In genomic region chr11:72488753-72489271, GRCm38 (mm10) we compare ENCODE assay signal across 8 mouse cellular contexts. TPM values are rescaled to one million over a fixed set of nuclear protein-coding genes. Genes with fewer than 3 reads are reported as not detected.
DNase-seq lines count a peak whose midpoint lies in the region; ATAC-seq lines count a peak whose summit lies in the region.

No protein-coding gene starts in this region.

- peak overlapping the region; percentile 63 for H3K4me3 ChIP-seq in forebrain, embryonic 14.5 days (ENCODE audit: low read depth, low read length)
- peak overlapping the region; percentile 64 for H3K4me3 ChIP-seq in intestine, embryonic 15.5 days (replicated peaks)
- H3K4me3 ChIP-seq in limb, embryonic 13.5 days, result peak overlapping the region; percentile 60
- peak overlapping the region; percentile 68 for H3K4me3 ChIP-seq in neural tube, embryonic 11.5 days (ENCODE audit: low read depth, low read length)

- WGBS in forebrain, embryonic 14.5 days, result under 1% methylated on average over 38 of the region's 38 CpGs
- WGBS in intestine, embryonic 15.5 days, result 1% methylated on average over 38 of the region's 38 CpGs
- WGBS in limb, embryonic 13.5 days, result under 1% methylated on average over 38 of the region's 38 CpGs
- WGBS in neural tube, embryonic 11.5 days, result under 1% methylated on average over 38 of the region's 38 CpGs

- H3K9ac ChIP-seq in forebrain, embryonic 14.5 days (ENCODE audit: low read length), result peak overlapping the region; percentile 86
- H3K9ac ChIP-seq in intestine, embryonic 15.5 days, result peak overlapping the region; percentile 49
- H3K9ac ChIP-seq in limb, embryonic 13.5 days, result peak overlapping the region; percentile 65
- H3K9ac ChIP-seq in neural tube, embryonic 11.5 days (ENCODE audit: low read length), result peak overlapping the region; percentile 76

- H3K27me3 ChIP-seq in forebrain, embryonic 14.5 days (replicated peaks; ENCODE audit: control insufficient read depth, insufficient read depth, low read length), result peaks cover 2% of the 10 kb centered on the region; the same call in 1 of the 2 replicates
- H3K27me3 ChIP-seq in intestine, embryonic 15.5 days (replicated peaks), result peaks cover 31% of the 10 kb centered on the region
- H3K27me3 ChIP-seq in limb, embryonic 13.5 days, result peaks cover 66% of the 10 kb centered on the region
- H3K27me3 ChIP-seq in neural tube, embryonic 11.5 days (ENCODE audit: control insufficient read depth, insufficient read depth, low read length), result peaks cover 19% of the 10 kb centered on the region

- no peaks in the 10 kb centered on the region for H3K36me3 ChIP-seq in forebrain, embryonic 14.5 days (ENCODE audit: control insufficient read depth, insufficient read depth, low read length)
- no peaks in the 10 kb centered on the region for H3K36me3 ChIP-seq in intestine, embryonic 15.5 days
- no peaks in the 10 kb centered on the region for H3K36me3 ChIP-seq in limb, embryonic 13.5 days
- no peaks in the 10 kb centered on the region for H3K36me3 ChIP-seq in neural tube, embryonic 11.5 days (ENCODE audit: control insufficient read depth, insufficient read depth, low read length)

- ATAC-seq in cerebellum, adult (ENCODE audit: insufficient number of reproducible peaks, low FRiP score, low TSS enrichment), result no peak
- peak; percentile 73 for ATAC-seq in forebrain, embryonic 14.5 days
- peak; percentile 20; the same call in 1 of the 2 replicates for ATAC-seq in intestine, embryonic 15.5 days
- ATAC-seq in limb, embryonic 13.5 days (ENCODE audit: low FRiP score, low read depth), result 0 out of 2 replicates have a peak, but pooled peaks have one; percentile 22
- ATAC-seq in neural tube, embryonic 11.5 days (ENCODE audit: insufficient read depth, low FRiP score, low TSS enrichment), result peak; percentile 71

- peak overlapping the region; percentile 82 for H3K27ac ChIP-seq in forebrain, embryonic 14.5 days (ENCODE audit: low read depth, low read length)
- peak overlapping the region; percentile 10; the same call in 1 of the 2 replicates for H3K27ac ChIP-seq in intestine, embryonic 15.5 days
- no peak overlapping the region for H3K27ac ChIP-seq in limb, embryonic 13.5 days
- peak overlapping the region; percentile 75 for H3K27ac ChIP-seq in neural tube, embryonic 11.5 days (ENCODE audit: low read depth, low read length)

- peak overlapping the region; percentile 85 for H3K4me2 ChIP-seq in forebrain, embryonic 14.5 days (ENCODE audit: low read length)
- H3K4me2 ChIP-seq in intestine, embryonic 15.5 days (replicated peaks), result peak overlapping the region; percentile 98
- H3K4me2 ChIP-seq in limb, embryonic 13.5 days (replicated peaks), result peak overlapping the region; percentile 97
- peak overlapping the region; percentile 88 for H3K4me2 ChIP-seq in neural tube, embryonic 11.5 days (ENCODE audit: low read depth)

- DNase-seq in cerebellum, adult 18-20 months, result peak; percentile 17 to 40
- DNase-seq in adrenal gland, postnatal 36 days, result peak; percentile 16 to 37
- peak; percentile 79 for DNase-seq in forebrain, embryonic 14.5 days (ENCODE audit: low spot score)
- peak; percentile 77 for DNase-seq in neural tube, embryonic 11.5 days (ENCODE audit: low spot score)
- no peak for DNase-seq in urinary bladder, postnatal 14 days (ENCODE audit: low spot score)

- no peaks in the 10 kb centered on the region for H3K9me3 ChIP-seq in forebrain, embryonic 14.5 days (replicated peaks; ENCODE audit: control insufficient read depth, low read length)
- no peaks in the 10 kb centered on the region for H3K9me3 ChIP-seq in intestine, embryonic 15.5 days
- no peaks in the 10 kb centered on the region for H3K9me3 ChIP-seq in limb, embryonic 13.5 days
- no peaks in the 10 kb centered on the region for H3K9me3 ChIP-seq in neural tube, embryonic 11.5 days (ENCODE audit: control insufficient read depth, low read length)

- peaks cover 9% of the 10 kb centered on the region for H3K4me1 ChIP-seq in forebrain, embryonic 14.5 days (ENCODE audit: control insufficient read depth, insufficient read depth, low read length)
- H3K4me1 ChIP-seq in intestine, embryonic 15.5 days (replicated peaks), result peaks cover 14% of the 10 kb centered on the region
- peaks cover 14% of the 10 kb centered on the region for H3K4me1 ChIP-seq in limb, embryonic 13.5 days
- H3K4me1 ChIP-seq in neural tube, embryonic 11.5 days (ENCODE audit: control insufficient read depth, insufficient read depth, low read length), result no peaks in the 10 kb centered on the region; the same call in 1 of the 2 replicates

RNA-seq across cellular contexts. Expression of gene Spns2, which starts 0.9 kb away (rescaled TPM):
- 1 to 10 TPM; 2.2 to 3.4 TPM for total RNA-seq in adrenal gland, postnatal 36 days (2021)
- polyA plus RNA-seq in forebrain, embryonic 14.5 days (2014; fragmentation: Nextera tagmentation; extraction: Ambion mirVana), result 4.6 and 5.8 TPM in 2 replicates
- 5.3 and 5.6 TPM in 2 replicates for polyA plus RNA-seq in intestine, embryonic 15.5 days (2015; fragmentation: Nextera tagmentation; extraction: Ambion mirVana)
- 2.1 and 2.3 TPM in 2 replicates for polyA plus RNA-seq in limb, embryonic 13.5 days (2015; fragmentation: Nextera tagmentation; extraction: Ambion mirVana)
- 7.1 and 7.7 TPM in 2 replicates for polyA plus RNA-seq in neural tube, embryonic 11.5 days (2014; fragmentation: Nextera tagmentation; extraction: Ambion mirVana)

RNA-seq across cellular contexts. Expression of gene Mybbp1a, which starts 47.7 kb away (rescaled TPM):
- total RNA-seq in adrenal gland, postnatal 36 days (2021), result 100 to 1,000 TPM in 1 of 2 experiments, 10 to 100 TPM in 1; 86.3 to 101 TPM
- 80.5 and 82.1 TPM in 2 replicates for polyA plus RNA-seq in forebrain, embryonic 14.5 days (2014; fragmentation: Nextera tagmentation; extraction: Ambion mirVana)
- polyA plus RNA-seq in intestine, embryonic 15.5 days (2015; fragmentation: Nextera tagmentation; extraction: Ambion mirVana), result 171 and 172 TPM in 2 replicates
- polyA plus RNA-seq in limb, embryonic 13.5 days (2015; fragmentation: Nextera tagmentation; extraction: Ambion mirVana), result 159 and 164 TPM in 2 replicates
- 145 and 146 TPM in 2 replicates for polyA plus RNA-seq in neural tube, embryonic 11.5 days (2014; fragmentation: Nextera tagmentation; extraction: Ambion mirVana)

RNA-seq across cellular contexts. Expression of gene Ggt6, which starts 53.5 kb away (rescaled TPM):
- 1 to 10 TPM in 1 of 2 experiments, under 1 TPM in 1; 0.79 to 5.3 TPM for total RNA-seq in adrenal gland, postnatal 36 days (2021)
- polyA plus RNA-seq in forebrain, embryonic 14.5 days (2014; fragmentation: Nextera tagmentation; extraction: Ambion mirVana), result not detected in 2 replicates
- polyA plus RNA-seq in intestine, embryonic 15.5 days (2015; fragmentation: Nextera tagmentation; extraction: Ambion mirVana), result 11.5 and 14.4 TPM in 2 replicates
- 0.74 and 0.92 TPM in 2 replicates for polyA plus RNA-seq in limb, embryonic 13.5 days (2015; fragmentation: Nextera tagmentation; extraction: Ambion mirVana)
- polyA plus RNA-seq in neural tube, embryonic 11.5 days (2014; fragmentation: Nextera tagmentation; extraction: Ambion mirVana), result not detected in 2 replicates
